Mouse (Mus musculus) G1E-ER4 (cell line): ENCODE measurements around the gene Col6a6. TPM values are rescaled to one million over a fixed set of nuclear protein-coding genes. Genes with fewer than 3 reads are reported as not detected.

Source experiments
- GATA1 ChIP-seq: IDR thresholded peaks from one replicate; pipeline ENCODE4 v1.8.0; 2012; ENCODE audit warnings: low read length, inconsistent platforms
- polyA plus RNA-seq: library from polyadenylated mRNA; stranded (reverse); fragments of >175 nt; gene quantifications from 2 replicates; pipeline ENCODE4 v1.2.3, GENCODE M21; 2012

The Col6a6 gene
- not detected in 2 replicates for polyA plus RNA-seq

DNA sequence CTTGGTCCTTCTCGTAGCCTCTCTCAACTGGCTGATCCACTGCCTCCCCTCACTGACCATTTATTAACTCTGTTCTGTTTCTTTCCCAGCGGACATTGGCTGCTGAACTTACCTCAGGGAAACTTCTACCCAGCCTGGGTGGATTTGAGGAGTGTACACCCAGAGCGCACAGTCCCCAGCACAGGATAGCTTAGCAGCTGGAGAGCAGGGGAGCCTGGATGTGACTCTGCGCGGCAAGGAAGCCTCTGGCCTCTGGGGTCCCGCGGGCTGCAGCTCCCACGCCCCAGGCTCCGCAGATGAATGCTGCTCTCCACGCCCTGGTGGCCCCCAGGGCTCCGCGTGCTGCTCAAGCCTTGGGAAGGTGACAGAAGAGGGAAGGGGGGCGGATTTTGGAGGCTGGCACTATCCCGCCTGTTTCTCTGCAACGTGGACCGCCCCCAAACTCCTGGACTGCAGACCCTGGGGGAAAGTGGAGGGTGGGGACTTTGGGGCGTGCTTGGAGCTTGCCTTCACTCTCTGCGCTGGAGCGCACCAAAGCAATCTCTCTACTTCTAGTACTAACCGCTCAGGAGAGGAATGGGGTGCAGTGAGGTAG lies at the start of gene Col6a6:
TSS of gene Col6a6 (minus strand) at position 370 of the 595 bp plus-strand sequence.
- TF ChIP-seq GATA1 = no peak

- no peak for TF ChIP-seq GATA1
Observed at GRCm38 (mm10) chr9:105876124-105876523, 48.2 kb upstream of the Col6a6 start.

DNA sequence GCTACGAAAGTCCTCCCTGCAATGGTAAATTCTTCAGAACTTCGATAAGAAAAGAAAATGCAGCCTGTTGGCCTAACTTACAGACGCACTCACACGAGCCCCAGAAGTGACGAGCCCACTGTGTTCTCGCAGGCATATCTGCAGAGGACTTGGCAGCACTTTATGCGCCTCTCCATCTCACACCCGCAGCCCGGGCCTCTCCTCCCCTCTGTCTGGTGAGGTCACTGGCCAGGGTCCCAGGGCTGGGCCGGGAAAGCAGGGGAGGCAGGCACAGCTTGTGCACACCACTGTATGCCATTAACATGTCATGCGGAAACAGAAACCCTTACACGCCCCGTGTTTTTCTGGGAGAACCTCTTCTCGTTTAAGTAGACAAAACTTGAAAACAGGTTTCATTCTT lies 43.7 kb upstream of the Col6a6 start:
- TF ChIP-seq GATA1 = no peak

- no peak for TF ChIP-seq GATA1
Observed at GRCm38 (mm10) chr9:105857773-105858172, 29.8 kb upstream of the Col6a6 start.

DNA sequence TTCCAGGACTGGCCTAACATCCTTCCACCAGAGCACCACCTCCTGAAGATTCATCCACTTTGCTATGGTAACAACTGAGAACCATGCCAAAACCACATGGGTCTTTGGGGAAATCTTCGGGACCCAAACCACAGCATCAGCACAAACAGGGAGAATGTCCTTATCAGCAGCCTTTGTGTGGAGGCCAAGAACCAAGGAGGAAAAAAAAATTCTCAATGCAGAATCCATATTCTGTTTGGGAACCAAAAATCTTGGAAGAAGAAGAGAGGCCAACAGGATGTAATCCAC lies 24.8 kb upstream of the Col6a6 start:
- TF ChIP-seq GATA1 = no peak

DNA sequence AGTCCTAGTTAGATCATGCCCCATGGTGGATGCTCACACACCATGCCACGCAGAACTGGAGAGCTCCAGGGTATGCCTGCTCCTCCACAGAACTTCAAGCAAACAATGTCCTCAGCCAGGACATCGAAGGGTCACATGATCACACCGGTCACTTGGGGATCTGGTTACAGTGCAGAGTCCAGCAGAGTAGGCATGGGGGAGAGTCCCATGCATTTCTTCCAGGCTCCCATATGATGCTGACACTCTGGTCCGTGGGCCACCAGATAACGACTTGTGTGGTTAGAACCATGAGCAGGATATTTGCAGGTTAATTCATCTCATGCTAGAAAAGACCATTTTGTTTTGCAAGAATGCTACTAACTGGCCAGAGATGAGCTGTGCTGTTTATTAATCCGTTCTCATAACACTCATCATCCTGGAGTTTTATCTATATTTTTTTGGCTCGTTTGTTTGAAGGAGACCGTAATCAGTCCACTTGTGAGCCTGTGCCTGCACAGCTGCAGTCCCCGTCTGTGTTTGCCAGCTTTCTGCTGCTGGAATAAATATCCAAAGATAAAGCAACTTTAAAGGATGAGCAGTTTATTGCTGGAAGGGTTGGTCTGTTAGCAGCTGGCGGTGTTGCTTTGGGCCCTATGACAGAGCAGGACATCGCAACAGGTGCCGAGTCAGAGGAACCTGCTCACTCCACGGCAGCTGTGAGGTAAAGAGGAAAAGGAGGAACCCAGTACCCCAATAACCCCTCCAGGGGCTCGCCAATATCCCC lies 24.2 kb upstream of the Col6a6 start:
- no peak for TF ChIP-seq GATA1

DNA sequence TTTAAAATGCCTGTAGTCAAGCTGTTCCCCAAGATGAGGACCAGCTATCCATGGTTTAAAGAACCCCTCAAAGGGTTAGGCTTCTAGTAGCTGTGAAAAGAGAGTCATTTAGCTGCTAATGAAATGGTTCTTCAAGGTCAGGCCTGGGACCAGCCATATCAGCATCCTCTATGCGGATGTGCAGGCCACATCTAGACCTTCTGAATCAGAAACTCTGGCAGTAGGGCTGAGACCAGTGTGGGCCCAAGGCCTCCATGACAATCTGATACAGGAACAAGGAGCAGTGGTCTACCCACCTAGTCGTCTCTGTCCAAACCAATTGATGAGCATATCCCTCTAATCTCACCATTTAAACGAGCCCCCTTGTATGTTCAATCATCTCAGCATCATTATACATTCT lies 23.1 kb upstream of the Col6a6 start:
- no peak for TF ChIP-seq GATA1

GRCm38 (mm10) chr9:105848396-105848795 lies 20.4 kb upstream of the Col6a6 start:
- no peak for TF ChIP-seq GATA1

GRCm38 (mm10) chr9:105847261-105847660 lies 19.3 kb upstream of the Col6a6 start:
- TF ChIP-seq GATA1 = no peak

DNA sequence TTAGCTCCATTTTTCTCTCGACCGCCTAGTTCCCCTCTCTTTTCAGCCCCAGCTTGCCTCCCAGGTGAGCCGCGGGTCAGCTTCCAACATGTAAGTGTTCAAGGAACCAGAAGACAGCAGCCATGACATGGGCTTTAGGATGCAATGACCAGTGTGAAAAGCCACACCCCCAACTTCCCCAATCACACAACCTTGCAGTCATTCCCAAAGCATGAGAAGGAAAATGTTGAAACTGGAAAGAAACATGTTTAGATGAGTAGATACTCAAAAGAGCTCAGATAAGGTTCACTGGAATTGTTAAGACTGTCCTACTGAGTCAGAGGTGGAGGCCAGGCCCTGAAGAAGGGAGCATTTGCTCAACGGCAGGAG lies 11.2 kb upstream of the Col6a6 start:
- TF ChIP-seq GATA1 = no peak

- TF ChIP-seq GATA1 = no peak
Observed at GRCm38 (mm10) chr9:105838396-105839146, 10.6 kb upstream of the Col6a6 start.

GRCm38 (mm10) chr9:105835587-105835986 lies 7.6 kb upstream of the Col6a6 start:
- no peak for TF ChIP-seq GATA1

DNA sequence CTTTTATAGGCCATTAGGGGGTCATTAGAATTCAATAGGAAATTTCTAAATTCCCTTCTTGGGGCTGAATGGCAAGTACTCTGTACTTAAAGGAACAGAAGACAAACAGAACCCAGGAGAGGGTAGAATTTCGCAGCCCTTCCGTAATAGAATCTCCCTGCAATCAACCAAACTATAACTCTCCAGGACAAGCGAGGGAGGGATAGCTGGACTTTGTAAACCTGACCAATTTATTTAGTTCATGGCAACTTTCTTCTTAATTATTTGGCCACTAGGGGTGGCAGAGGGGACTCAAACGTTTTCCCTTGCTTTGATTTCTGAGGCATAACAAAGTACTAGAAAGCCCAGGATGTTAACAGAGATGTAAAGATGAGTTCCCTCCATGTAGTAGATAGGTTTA lies 6.8 kb upstream of the Col6a6 start:
- no peak for TF ChIP-seq GATA1

DNA sequence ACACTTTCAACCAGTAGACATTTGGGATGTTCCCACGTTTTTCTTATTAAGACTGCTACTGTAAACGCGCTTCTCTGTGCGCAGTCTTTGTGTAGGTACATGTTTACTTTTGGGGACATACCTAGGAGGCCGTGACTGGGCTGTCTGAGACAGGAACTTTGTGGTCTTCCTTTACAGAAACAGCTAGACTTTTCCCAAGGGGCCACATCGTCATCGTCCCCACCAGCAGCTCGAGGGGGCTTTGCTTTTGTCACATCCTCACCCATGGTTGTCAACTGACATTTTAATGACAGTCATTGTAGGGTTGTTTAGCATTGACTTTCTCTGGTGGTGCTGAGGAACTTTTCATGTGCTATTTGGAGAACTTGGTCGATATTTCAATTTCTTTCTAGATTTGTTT lies 3.3 kb upstream of the Col6a6 start:
- TF ChIP-seq GATA1 = no peak

- no peak for TF ChIP-seq GATA1
Observed at GRCm38 (mm10) chr9:105827076-105827647, 798 bp downstream of the Col6a6 start.

GRCm38 (mm10) chr9:105820711-105821110 lies 7.2 kb downstream of the Col6a6 start:
- no peak for TF ChIP-seq GATA1
